Mouse (Mus musculus): Measurements from ENCODE around the gene Cmpk2.
A peak's percentile ranks its signal among the peaks of the same experiment; 100 is the strongest.
"Not testable (repeated sequence)": the region's sequence is repeated elsewhere in the genome, so short reads cannot be mapped to it uniquely, and the experiment has no call there.

The Cmpk2 gene

DNA sequence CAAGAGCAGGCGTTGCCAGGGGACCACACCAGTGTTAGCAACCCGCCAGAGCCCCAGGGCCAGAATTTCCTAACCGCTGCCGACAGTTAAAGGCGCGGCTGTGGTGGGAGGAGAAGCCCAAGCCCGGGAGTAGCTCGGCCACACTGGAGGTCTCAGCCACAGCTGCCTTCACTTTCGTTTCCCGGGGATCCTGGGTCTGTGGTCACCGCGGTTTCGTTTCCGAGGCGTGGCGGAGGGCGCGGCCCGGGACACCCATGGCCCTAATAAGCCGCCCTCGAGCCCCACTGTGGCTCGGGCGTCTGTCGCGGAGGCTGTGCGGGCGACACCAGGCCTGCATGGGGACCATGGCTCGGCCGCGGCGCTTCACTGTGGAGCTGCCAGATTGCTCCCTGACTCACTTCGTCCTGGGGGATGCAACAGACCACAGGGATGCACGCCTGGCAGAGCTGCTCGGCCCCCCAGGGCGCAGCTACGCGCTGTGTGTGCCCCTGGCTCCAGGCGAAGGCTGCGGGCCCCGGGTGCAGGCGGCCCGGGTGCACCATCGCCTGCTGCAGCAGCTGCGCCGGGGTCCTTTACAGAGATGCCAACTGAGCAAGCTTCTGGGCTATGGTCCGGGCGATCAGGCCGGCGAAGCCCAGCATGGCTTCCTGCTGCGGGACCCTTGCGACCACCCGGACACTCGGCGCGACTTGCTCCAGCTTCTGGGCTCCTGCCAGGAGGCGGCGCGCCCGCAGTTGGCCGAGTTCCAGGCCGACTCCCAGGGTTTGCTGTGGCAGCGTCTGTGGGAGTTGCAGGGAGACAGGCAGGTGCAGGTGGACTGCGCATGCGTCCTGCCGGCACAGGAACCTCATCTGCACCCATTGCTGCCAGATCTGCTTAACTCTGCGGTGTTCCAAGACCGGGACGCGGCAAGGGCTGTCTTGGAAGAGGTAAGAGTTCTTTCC lies at the start of gene Cmpk2:
TSS of gene Cmpk2 (plus strand) at position 107 of the 944 bp plus-strand sequence.
- peak; percentile 85 to 86 for DNase-seq

DNA sequence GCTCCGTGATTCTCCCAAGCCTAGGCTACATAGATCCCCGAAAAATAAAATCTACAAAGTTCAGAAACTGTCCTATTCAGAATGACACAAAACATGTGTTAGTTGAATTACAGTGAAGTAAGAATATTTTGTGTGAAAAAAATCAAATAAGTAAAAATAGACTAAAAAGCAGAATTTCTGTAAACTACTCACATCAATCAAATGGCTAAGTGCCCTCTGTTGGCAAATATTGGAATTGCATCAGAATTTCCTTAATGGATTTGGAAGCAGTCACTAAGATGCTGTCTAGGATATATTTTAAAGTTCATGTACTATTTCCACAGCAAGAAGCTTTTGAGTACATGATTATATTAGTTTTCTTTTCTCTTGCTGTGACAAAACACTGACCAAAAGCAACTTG lies 44.2 kb upstream of the Cmpk2 start:
- DNase-seq: no peak

DNA sequence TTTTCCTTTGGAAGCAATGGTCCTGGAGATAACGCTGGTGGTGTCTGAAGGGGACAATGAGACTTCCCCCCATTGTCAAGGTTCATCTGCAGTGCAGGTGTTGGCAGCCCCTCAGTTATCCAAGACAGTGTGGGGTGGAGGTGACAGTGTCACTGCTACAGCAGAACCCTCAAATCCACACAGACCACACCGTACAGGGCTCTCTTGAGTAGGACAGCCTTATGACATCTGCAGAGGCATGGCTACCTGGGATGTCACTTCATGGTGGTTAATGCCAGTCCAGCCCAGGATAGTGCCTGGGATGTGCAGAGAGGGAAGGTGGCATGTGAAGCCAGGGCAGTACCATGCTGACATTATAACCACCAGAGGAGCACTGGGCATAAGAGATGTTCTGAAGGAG lies 40.2 kb upstream of the Cmpk2 start:
- DNase-seq: not testable (repeated sequence)

DNA sequence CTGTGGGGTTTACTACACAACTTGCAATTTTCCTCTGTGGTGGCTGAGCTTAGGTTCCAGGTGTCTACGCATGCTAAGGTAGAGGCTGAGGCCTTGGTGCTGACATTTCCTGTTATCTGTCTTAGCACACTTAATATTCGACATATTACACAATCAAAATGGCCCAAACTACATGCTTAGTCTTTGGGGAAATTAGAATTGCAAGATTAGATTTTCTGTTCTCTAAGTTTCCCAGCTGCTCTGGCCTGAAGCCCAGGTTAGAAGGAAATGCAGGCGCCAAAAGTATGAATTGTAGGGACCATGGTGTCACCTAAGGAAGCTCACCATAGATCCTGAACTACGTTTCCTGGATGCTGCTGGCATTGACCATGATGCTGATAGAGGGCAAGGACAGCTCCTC lies 32.7 kb upstream of the Cmpk2 start:
- DNase-seq: no peak

DNA sequence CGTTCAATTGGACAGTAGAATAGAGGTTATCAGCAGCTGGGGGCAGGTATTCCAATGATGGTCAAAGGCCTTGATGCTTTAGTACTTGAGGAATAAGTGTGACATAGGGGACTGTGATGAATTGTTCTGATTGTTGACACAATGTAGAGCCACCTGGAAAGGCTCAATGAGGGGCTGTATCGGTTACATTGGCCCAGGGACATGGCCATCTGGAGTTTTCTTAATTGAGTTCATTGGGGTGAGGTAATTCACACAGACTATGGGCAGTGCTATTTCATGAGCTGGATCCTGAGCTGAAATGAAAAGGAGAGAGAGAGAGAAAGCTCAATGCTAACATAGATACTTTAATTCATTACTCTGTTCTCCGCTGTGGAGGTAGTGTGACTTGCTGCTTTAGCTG lies 31.1 kb upstream of the Cmpk2 start:
- DNase-seq: no peak

DNA sequence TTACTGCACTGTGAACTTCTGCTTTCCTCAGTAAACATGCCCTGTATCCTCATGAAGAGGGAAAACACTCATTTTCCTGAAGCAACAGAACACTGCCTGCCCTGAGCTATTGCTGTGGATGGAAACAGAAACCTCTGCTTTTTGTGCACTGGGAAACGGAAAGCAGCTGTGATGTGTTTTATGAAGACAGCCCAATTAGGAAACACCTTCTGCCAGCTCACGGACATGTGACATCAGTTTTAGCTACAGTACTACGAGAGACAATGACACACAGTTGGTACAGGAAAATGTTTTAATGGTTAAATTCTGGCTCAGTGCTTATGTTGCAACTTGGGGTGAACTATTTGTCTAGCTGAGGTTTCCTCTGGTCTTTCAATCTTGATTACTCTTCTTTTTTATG lies 29.6 kb upstream of the Cmpk2 start:
- no peak for DNase-seq

DNA sequence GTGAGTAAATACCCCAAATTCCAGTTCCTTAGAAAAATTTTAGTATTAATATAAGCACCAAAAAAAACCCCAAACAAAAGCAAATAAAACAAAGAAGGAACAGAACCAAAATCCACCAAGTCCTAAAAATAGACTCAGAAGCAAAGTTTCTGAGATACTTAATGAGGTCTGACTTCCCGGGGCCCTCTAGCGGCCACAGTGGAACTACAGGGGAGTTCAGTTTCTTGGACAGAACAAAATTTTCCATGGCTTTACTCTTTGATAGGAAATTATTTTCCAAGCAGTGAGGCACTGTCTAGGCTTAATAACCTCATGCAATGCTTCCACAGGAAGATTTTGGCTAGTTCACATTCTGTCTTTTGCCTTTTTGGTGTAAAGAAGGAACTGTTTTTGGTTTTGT lies 24.9 kb upstream of the Cmpk2 start:
- peak; percentile 40 to 57 for DNase-seq

DNA sequence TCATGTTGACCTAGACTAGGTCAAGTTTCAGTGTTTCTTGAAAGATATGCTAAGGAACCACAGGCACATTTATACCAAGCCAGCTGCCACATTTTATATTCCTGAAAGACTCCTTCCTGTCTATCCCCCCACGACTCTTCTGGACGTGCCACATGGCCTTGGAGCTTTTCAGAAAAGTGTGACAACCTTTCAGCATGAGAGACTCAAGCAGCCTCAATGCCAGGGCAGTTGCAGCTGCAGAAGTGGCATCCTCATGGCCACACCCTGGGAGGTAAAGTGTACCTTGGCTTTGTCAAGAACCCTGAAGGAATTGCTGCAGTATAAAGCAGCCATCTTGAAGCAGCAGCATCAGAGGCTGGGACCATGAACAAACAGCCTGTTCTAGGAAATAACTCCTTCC lies 24.5 kb upstream of the Cmpk2 start:
- no peak for DNase-seq

DNA sequence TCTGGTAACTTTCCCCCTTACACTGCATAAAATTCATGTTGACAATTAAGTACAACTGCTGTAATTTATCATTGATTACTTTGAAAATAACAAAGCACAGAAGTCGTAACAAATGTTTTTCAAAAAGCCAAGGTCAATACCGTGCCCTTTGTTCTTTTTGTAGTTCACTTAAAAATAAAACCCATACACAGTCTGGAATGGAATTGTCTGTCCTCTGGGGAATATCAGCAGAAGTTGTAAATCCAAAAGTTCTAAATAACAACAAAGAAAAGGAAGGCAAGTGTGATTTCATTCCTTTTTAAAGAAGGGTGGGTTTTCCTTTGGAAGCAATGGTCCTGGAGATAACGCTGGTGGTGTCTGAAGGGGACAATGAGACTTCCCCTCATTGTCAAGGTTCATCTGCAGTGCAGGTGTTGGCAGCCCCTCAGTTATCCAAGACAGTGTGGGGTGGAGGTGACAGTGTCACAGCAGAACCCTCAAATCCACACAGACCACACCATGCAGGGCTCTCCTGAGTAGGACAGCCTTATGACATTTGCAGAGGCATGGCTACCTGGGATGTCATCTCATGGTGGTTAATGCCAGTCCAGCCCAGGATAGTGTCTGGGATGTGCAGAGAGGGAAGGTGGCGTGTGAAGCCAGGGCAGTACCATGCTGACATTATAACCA lies 22.5 kb upstream of the Cmpk2 start:
- DNase-seq: no peak

DNA sequence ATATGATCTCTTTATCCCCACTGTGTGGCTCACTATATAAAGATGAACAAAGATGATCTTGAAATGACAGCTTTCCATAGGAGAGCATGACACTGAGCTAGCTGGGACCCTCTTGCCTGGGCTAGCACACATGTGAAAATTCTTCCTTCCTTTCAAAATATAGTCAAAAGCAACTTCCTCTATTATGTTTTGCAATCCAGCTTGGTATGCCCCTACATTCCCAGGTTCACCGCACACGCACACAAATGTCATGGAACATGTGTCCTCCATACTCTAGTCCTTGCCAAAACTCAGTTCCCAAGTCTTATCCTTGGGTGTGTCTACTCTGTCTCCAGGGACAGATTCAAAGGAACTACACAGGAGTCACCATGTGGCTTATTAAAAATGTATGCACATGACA lies 19.5 kb upstream of the Cmpk2 start:
- DNase-seq: no peak

DNA sequence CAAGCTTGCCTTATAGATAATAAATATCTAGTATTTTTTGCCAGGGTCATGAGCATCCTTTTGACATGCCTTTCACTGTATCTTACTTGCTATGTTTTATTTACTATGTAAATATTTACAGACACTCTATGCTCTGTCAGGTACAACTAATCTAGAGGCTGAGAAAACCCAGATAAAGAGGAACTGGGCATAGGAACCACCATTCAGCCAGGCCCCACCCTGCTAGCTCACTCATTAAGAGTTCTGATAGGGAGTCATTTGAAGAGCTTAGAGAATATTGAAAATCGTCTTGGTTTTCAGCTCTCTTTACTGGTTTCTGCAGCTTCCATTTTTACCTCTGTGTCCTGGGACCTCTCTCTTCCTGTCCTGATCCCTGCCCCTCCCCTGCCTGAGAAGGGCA lies 17.9 kb upstream of the Cmpk2 start:
- no peak for DNase-seq

DNA sequence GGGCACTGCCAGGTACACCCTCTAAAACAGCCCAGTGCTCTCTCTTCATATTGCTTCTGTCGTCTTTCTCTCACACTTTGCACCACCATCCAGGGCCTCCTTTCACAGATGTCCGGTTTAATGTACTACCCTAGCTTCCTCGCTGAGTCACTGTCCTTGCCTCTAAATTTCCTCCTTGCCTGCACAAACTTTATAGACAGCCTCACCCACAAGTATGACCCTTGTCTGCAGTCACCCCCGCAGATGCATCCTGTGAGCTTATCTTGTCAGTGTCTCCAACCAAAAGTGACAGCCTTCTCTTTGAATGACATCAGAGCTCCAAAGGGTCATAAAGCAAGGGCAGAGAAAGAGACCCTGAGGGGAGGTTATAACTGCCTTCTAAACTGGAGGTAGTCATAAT lies 16.1 kb upstream of the Cmpk2 start:
- DNase-seq: no peak

DNA sequence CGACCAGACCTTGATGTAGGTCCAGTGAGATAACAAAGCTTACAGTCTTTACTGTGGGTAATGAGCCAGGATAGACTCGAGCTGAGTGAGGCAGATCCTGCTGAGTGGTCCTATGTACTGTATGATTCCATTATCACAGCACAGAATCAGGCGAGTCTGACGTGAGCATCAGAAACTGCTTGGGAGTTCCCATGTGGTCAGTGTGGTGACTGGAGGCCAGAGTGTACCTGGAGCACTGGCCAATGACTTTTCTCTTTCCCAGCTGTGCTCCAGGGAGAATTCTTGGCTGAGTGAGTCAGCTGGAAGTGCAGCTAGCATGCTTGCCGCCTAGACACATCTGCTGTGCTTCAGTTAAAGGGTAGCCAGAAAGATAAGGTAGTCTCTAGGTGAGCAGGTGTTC lies 14.3 kb upstream of the Cmpk2 start:
- no peak for DNase-seq

DNA sequence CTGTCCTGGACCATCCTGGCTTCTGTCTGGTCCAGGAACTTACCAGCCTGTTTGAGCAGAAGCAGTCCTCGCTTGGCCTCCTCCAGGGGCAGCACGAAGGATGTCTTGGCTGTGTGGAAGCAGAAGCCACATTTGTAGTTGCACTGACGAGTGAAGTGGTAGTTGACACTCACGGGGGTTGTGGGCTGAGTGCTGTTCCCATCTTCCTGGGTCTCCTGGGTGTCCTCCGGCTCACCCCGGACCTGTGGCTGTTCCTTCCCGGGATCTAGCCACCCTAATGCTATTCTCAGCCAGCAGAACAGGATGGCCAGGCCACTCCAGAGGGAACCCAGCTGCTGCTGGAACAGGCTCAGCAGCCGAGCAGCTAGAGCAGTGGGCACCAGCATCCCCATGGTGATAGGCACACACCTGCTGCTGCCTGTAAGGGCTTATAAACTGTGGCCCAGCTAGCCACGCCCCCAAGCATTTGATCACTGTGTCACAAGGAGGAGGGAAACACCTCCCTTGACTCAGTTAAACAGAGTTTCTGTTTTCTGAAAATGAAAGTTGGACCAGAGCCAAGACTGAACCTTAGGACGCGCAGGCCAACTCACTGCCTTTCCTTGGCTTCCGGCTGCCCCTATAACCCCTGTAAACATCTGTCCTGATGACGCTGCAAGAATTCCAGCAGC lies 12.8 kb upstream of the Cmpk2 start, which contains the start of gene Rsad2:
TSS of gene Rsad2 (minus strand) at position 425 of the 671 bp plus-strand sequence.
- peak; percentile 85 to 90 for DNase-seq

DNA sequence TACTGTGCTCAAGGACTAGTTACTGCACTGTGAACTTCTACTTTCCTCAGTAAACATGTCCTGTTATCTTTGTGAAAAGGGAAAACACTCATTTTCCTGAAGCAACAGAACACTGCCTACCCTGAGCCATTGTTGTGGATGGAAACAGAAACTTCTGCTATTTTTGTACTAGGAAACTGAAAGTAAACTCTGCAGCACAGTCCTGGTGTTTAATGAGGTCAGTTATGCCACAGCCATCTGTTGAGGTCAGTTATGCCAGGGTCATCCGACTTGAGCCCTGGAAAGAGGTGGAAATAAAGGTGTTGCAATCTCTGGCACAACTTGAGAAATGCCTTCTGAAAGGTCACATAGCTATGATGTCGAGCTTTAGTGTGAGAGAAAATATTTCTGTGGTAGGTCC lies 8.9 kb upstream of the Cmpk2 start:
- DNase-seq: no peak

DNA sequence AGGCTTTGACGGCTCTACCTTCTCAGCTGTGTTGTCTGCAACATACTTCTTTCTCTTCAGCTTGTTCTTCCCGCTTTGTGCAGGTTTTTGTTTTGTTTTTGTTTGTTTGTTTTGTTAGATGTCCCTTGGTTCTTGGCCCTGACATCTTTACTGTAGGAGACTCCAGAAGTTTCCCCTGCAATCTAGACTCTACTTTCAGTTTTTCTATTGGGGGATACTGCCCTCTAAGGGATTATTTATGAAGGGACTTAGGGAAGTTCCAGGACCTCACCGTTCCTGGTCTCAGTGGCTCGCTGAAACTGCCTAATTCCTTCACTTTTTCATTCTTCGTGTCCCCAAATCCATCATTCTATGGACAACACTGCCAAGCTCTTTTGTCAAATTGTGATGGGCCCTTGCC lies 3.4 kb upstream of the Cmpk2 start:
- DNase-seq: no peak

DNA sequence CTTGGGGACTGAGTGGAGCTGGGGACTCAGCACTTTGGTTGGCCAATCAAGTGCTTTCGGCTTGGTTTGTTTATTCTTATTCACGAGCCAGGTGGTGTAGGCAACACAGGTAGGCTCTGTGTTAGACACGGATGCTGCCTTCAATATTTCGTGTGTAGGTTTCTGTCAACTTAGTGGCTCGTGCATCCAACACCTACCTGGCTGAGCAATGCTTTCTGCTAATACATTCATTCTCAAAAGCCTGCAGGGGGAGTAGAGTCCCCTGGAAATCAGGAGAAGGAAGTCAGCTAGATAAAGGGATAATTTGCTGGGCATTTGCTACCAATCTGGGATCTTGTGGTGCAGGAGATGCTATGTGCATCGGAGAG lies 1.0 kb downstream of the Cmpk2 start:
- DNase-seq: no peak

DNA sequence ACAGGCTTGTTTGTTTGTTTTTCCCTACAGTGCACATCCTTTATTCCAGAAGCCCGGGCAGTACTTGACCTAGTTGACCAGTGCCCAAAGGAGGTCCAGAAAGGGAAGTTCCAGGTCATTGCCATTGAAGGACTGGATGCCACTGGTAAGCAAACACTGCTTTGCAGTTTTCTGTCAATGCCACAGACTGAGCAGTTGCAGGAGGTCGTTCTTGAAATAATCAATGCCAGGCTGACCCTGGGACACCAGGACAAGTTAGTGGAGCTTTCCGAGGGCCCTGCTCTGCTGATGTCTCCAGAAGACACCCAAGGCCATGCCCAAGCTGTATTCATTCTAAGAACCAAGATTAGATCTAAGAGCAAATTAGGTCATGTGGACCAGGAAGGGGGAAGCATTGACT lies 2.4 kb downstream of the Cmpk2 start:
- no peak for DNase-seq

DNA sequence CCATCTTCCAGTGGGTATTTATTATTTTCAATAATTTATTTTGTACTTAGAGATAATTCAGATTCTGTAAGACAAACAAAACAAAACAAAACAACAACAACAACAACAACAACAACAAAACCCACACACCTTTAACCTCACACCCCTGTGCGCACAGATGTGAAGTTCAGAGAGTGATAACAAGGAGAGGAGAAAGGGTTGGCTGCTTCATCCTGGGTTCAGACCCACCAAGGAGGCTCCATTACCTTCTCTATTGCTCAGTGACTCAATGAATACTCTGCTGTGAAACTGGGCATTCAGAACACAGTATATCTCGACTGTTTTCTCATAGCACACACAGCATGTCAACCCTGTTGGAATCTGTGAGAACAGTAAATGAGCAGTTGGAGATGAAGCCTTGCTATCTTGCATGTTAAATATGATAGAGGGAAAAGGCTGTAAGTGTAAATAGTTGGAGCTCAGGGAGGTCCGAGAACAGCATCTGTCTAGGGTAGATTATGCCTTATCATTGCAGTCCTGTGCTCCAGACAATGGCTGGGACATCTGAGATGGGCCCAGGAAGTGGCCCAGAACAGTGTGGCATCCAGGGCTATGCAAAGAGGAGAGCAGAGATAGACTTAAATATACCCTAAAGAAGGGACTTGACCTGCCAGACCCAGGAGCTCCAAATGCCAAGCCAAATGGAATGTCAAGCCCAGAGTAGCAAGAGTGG lies 3.9 kb downstream of the Cmpk2 start:
- DNase-seq: no peak

DNA sequence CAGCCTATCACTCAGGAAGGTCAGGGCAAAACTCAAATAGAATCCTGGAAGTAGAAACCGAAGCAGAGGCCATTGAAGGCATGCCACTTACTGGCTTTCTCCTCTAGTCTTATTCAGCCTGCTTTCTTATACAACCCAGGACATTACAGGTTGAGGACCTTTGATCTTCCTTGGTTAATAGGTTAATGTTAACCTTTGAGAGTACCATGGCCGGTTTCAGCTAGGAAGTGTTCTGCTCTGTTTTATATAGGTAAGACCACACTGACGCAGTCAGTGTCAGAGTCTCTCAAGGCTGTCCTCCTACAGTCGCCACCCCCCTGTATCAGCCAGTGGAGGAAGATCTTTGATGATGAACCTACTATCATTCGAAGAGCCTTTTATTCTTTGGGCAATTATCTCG lies 4.7 kb downstream of the Cmpk2 start:
- DNase-seq: no peak

DNA sequence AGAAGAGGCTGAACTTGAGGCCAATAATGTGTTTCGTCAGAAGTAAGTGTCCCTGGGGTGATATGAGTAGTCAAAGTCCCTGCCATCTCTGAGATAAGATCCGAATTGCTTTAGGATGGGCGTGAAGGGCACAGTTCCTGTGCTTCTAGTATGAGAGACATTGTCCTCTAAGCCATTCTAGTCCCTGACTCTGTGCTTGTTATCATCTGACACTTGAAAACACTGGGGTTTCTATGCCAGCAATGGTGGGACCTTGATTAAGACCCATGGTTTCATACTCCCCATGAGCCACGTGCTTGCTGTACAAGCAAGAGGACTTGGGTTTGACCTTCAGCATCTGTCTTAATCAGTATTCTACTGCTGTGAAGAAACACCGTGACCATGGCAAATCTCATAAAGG lies 8.2 kb downstream of the Cmpk2 start:
- DNase-seq: no peak

DNA sequence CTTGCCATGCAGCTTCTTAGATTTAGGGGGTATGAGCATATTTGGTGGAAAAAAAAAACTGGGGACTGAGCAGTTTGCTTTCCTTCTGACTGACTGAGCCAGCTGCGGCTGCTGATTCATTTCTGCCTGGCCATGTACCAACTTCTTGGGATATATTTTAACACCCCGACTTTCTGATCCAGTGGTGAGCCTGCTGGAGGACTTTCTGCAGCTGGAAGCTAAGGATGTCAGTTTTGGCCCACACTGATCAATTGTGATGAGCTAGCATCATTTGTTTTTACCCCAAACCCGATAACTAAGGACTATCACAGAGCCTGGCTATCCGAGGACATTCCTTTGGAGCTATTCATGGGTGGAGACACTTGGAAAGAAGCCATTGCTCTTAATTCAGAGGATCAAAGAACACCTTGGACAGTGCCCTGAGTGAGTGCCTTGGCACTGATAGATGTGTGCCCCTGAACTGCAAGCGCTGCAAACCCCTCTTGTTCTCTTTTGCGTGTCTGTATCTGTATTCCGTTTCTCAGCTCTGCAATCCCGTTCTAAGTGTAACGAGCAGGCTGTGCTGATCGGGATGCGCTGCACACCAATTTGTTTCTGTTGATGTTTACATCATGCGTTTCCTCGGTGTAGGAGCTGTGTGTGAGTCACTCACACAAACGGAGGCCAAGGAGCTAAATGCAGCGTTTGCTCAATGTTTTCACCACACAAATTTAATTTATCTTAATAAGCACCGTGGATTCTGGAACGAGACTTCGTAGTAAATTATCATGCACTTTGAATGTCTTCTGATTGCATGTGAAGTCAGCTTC lies 9.4 kb downstream of the Cmpk2 start:
- no peak for DNase-seq
